Mouse (Mus musculus) liver, embryonic 14.5 days (tissue): ENCODE measurements around the gene Ambra1. TPM values are rescaled to one million over a fixed set of nuclear protein-coding genes. Genes with fewer than 3 reads are reported as not detected.

Source experiments
- ATAC-seq: fragments of 200-750 bp; cut with Nextera tagmentation; 2 replicates; pipeline ENCODE4 v1.8.0; 2017; ENCODE audit warnings: moderate number of reproducible peaks, mild to moderate bottlenecking, moderate library complexity; ENCODE audit not compliant: insufficient read depth
- DNase-seq, 3 experiments: peaks; one replicate each; pipeline ENCODE4 v3.0.0-alpha.2; 2012 to 2013; ENCODE audit warnings: low read depth in 3 of 3, low spot score in 3 of 3
- H3K27ac ChIP-seq: fragments of 300-500 bp; sonication (generic); 2 replicates; pipeline ENCODE4 v1.5.1; 2014; ENCODE audit warnings: moderate library complexity, mild to moderate bottlenecking, control low read depth, inconsistent platforms
- H3K27me3 ChIP-seq: fragments of 300-500 bp; sonication (generic); 2 replicates; pipeline ENCODE4 v1.6.1; 2014; ENCODE audit warnings: mild to moderate bottlenecking, low read length, moderate library complexity; ENCODE audit not compliant: control insufficient read depth, insufficient read depth
- H3K36me3 ChIP-seq: fragments of 300-500 bp; sonication (generic); replicated peaks from 2 replicates; pipeline ENCODE4 v1.6.1; 2014; ENCODE audit warnings: low read depth; ENCODE audit not compliant: control insufficient read depth, insufficient read depth
- H3K4me1 ChIP-seq, 2 experiments: fragments of 200-500 bp in 1 of 2; fragments of 300-500 bp in 1 of 2; sonication (generic) in 1 of 2; replicated peaks; 2 replicates each; pipeline ENCODE4 v1.6.1; 2012 to 2014; ENCODE audit warnings: antibody characterized with exemption in 1 of 2, inconsistent platforms in 1 of 2, low read length in 1 of 2; ENCODE audit not compliant: control insufficient read depth in 2 of 2, insufficient read depth in 2 of 2
- H3K4me2 ChIP-seq: fragments of 300-500 bp; sonication (generic); 2 replicates; pipeline ENCODE4 v1.6.1; 2014; ENCODE audit warnings: low read depth, mild to moderate bottlenecking, control low read depth, moderate library complexity
- H3K4me3 ChIP-seq, 2 experiments: fragments of 200-500 bp in 1 of 2; fragments of 300-500 bp in 1 of 2; sonication (generic) in 1 of 2; 2 replicates each; pipeline ENCODE4 v1.5.1; 2012 to 2014; ENCODE audit warnings: low read depth in 2 of 2, low read length in 2 of 2, mild to moderate bottlenecking in 2 of 2, control low read depth in 1 of 2, inconsistent platforms in 1 of 2, moderate library complexity in 1 of 2; ENCODE audit not compliant: insufficient read depth in 1 of 2
- H3K9ac ChIP-seq: fragments of 300-500 bp; sonication (generic); replicated peaks from 2 replicates; pipeline ENCODE4 v1.6.1; 2014; ENCODE audit warnings: mild to moderate bottlenecking, control low read depth, moderate library complexity
- H3K9me3 ChIP-seq: fragments of 300-500 bp; sonication (generic); 2 replicates; pipeline ENCODE4 v1.6.1; 2016; ENCODE audit warnings: low read length, mixed read lengths; ENCODE audit not compliant: control insufficient read depth
- CTCF ChIP-seq: IDR thresholded peaks from 2 replicates; pipeline ENCODE4 v1.5.1; 2016; ENCODE audit warnings: antibody characterized with exemption, low read depth, control low read depth
- EP300 ChIP-seq: IDR thresholded peaks from 2 replicates; pipeline ENCODE4 v1.6.1; 2016; ENCODE audit warnings: antibody characterized with exemption, low read depth
- WGBS: fragments of 180-500 bp; shearing (Covaris S2); extraction: QIAGEN DNeasy Blood & Tissue Kit; methylation state at CpG from one replicate; pipeline ENCODE4 v1.1.7; 2014; ENCODE audit not compliant: insufficient replicate concordance; 5-methylcytosine and 5-hydroxymethylcytosine counted together
- polyA plus RNA-seq, 2 experiments: library from polyadenylated mRNA; depleted of rRNA in 1 of 2; stranded (reverse) in 1 of 2; unstranded in 1 of 2; fragments of >200 nt; fragmentation: Nextera tagmentation in 1 of 2; extraction: Ambion mirVana in 1 of 2; gene quantifications; 2 replicates each; pipeline versions ENCODE4 v1.2.1 to v1.2.3; 2012 to 2014

The Ambra1 gene
- polyA plus RNA-seq, 2 experiments: 3.9 TPM

GRCm38 (mm10) chr2:91902336-91902735, 172.4 kb downstream of the Ambra1 start:
- no peak for DNase-seq
- Histone ChIP-seq H3K27me3 (no peaks in the 10 kb centered on the region), H3K9ac (no peak overlapping the region), H3K4me2 (no peak overlapping the region), H3K9me3 (no peaks in the 10 kb centered on the region), H3K36me3 (no peaks in the 10 kb centered on the region; the same call in 1 of the 2 replicates), H3K27ac (no peak overlapping the region), H3K4me3 (no peak overlapping the region), H3K4me1 (no peaks in the 10 kb centered on the region)
- no peak for TF ChIP-seq EP300
- TF ChIP-seq CTCF: no peak
- no peak for ATAC-seq
- 74% methylated on average over 5 of the region's 5 CpGs for WGBS

- H3K27ac ChIP-seq: no peak overlapping the region
- no peak overlapping the region for H3K9ac ChIP-seq
- no peak for ATAC-seq
Observed at GRCm38 (mm10) chr2:91903171-91903925, 173.4 kb downstream of the Ambra1 start.

DNA sequence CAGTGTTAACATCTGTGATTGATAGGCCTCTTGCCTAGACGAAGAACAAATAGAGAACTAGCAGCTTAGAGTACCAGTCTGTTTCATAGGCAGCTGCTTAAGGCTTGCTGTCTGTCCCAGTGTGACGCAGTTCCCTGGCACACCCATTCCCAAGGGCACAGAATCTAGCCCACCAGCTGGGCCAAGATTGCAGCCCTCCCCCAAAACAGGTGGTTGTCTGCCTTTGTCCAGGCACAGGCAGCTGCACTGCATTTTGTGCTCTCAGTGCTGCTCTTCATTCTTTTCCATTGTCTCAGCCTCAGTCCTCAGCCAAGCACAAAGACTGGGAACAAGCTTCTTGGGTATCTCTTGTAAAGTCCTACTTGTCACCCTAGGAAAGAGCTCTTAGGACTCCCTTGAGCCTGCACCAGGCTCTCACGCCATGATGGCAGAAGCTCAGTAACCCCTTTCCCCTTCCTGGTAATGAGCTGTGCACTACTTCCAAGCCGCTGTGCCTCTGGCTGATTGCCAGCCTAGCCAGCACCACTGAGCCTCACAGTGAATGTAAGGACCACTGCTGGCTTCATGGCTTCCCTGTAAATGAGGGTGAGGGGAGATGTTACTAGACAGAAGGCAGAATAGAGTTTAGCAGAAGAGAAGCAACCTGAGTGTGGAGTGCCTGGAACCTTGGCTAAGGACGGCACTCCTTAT, 174.8 kb downstream of the Ambra1 start:
- H3K27ac ChIP-seq: no peak overlapping the region
- H3K4me1 ChIP-seq: no peaks in the 10 kb centered on the region
- no peaks in the 10 kb centered on the region for H3K36me3 ChIP-seq
- no peak overlapping the region for H3K9ac ChIP-seq
- H3K4me3 ChIP-seq: no peak overlapping the region
- H3K27me3 ChIP-seq: no peaks in the 10 kb centered on the region
- no peaks in the 10 kb centered on the region for H3K9me3 ChIP-seq
- no peak for TF ChIP-seq CTCF
- TF ChIP-seq EP300: no peak
- ATAC-seq: no peak
- 70% methylated on average over 5 of the region's 5 CpGs for WGBS
- no peak for DNase-seq
- no peak overlapping the region for H3K4me2 ChIP-seq

More at GRCm38 (mm10) chr2:91903171-91903925, 173.4 kb downstream of the Ambra1 start:
- Histone ChIP-seq H3K36me3 (no peaks in the 10 kb centered on the region; the same call in 1 of the 2 replicates), H3K4me1 (no peaks in the 10 kb centered on the region), H3K4me3 (no peak overlapping the region), H3K4me2 (no peak overlapping the region), H3K9me3 (no peaks in the 10 kb centered on the region), H3K27me3 (no peaks in the 10 kb centered on the region)
- TF ChIP-seq EP300 (no peak), CTCF (no peak)
- DNase-seq: no peak
- 67% methylated on average over 3 of the region's 3 CpGs for WGBS

- Histone ChIP-seq H3K9ac (no peak overlapping the region), H3K4me1 (no peaks in the 10 kb centered on the region), H3K4me3 (no peak overlapping the region), H3K27me3 (no peaks in the 10 kb centered on the region), H3K36me3 (no peaks in the 10 kb centered on the region; the same call in 1 of the 2 replicates), H3K27ac (no peak overlapping the region), H3K4me2 (no peak overlapping the region), H3K9me3 (no peaks in the 10 kb centered on the region)
- no peak for DNase-seq
- WGBS: 82% methylated on average over 2 of the region's 2 CpGs
- ATAC-seq: no peak
- no peak for TF ChIP-seq CTCF
- TF ChIP-seq EP300: no peak
Observed at GRCm38 (mm10) chr2:91906141-91906540, 176.2 kb downstream of the Ambra1 start.

- no peak overlapping the region for H3K9ac ChIP-seq
- TF ChIP-seq CTCF (no peak), EP300 (no peak)
- H3K4me1 ChIP-seq: peaks cover 10 to 30% of the 10 kb centered on the region in 2 experiments; a peak in 3 of 4 replicates
- H3K4me2 ChIP-seq: no peak overlapping the region
- H3K4me3 ChIP-seq: no peak overlapping the region
- no peaks in the 10 kb centered on the region for H3K9me3 ChIP-seq
- WGBS: 49% methylated on average over 3 of the region's 3 CpGs
- DNase-seq (no peak), ATAC-seq (no peak)
- H3K36me3 ChIP-seq: peaks cover 7% of the 10 kb centered on the region
- no peak overlapping the region for H3K27ac ChIP-seq
- no peaks in the 10 kb centered on the region for H3K27me3 ChIP-seq
Observed at GRCm38 (mm10) chr2:91912616-91913015, 182.7 kb downstream of the Ambra1 start.
